ENCODE assay signal across 21 mouse cellular contexts in the genomic region with DNA sequence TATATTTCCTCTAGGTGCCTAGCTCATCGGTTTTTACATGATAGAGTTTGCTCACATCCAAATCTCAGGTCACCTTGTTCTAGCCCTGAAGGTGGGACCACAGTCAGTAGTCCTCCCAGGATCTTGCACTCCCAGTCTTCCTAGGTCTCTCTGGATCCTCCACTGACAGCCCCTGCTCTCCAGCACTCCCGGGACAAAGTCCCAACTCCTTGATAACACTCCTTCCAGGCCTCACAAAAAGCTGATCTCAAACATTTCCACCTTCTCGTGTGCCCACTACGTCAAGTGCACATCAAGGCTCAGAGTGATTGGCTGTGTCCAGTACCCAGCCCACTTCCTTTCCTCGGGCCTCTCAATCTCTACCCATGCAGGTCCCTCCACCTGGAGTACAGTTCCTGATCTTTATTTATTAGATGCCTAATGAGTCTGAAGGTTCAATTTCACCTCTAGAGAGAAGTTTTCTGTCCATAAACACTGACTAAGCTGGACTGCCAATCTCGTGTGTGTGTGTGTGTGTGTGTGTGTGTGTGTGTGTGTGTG. TPM values are rescaled to one million over a fixed set of nuclear protein-coding genes. Genes with fewer than 3 reads are reported as not detected.
"Had no signal": no experiment of that assay in that cellular context is flagged by ENCODE, and none has a peak within 500 bp of the region (broad histone marks: within the 10 kb centered on the region; RNA-seq: fewer than 3 reads in every experiment).

No protein-coding gene starts in this region.

- H3K27me3 ChIP-seq: liver, embryonic 12.5 days; lung, embryonic 15.5 days; megakaryocyte, embryonic 14.5 days; midbrain, embryonic 13.5 days; midbrain, embryonic 15.5 days; neural tube, embryonic 12.5 days; stomach, embryonic 15.5 days had no signal

- H3K36me3 ChIP-seq: liver, embryonic 12.5 days; lung, embryonic 15.5 days; midbrain, embryonic 13.5 days; midbrain, embryonic 15.5 days; neural tube, embryonic 12.5 days; stomach, embryonic 15.5 days had no signal

- H3K4me1 ChIP-seq: midbrain, embryonic 15.5 days had no signal

- H3K4me3 ChIP-seq: liver, embryonic 12.5 days; lung, embryonic 15.5 days; megakaryocyte, embryonic 14.5 days; midbrain, embryonic 13.5 days; midbrain, embryonic 15.5 days; neural tube, embryonic 12.5 days; stomach, embryonic 15.5 days had no signal

- H3K27ac ChIP-seq: liver, embryonic 12.5 days; liver, embryonic 14.5 days; lung, embryonic 15.5 days; macrophage; midbrain, embryonic 13.5 days; midbrain, embryonic 15.5 days; neural tube, embryonic 12.5 days; stomach, embryonic 15.5 days; stomach, postnatal 0 days had no signal

- H3K9me3 ChIP-seq: liver, embryonic 12.5 days; lung, embryonic 15.5 days; megakaryocyte, embryonic 14.5 days; midbrain, embryonic 13.5 days; midbrain, embryonic 15.5 days; neural tube, embryonic 12.5 days; stomach, embryonic 15.5 days had no signal

- H3K4me2 ChIP-seq: liver, embryonic 12.5 days; lung, embryonic 15.5 days; midbrain, embryonic 11.5 days; midbrain, embryonic 13.5 days; midbrain, embryonic 15.5 days; neural tube, embryonic 12.5 days; stomach, embryonic 15.5 days had no signal

- H3K9ac ChIP-seq: liver, embryonic 12.5 days; liver, embryonic 14.5 days; lung, embryonic 15.5 days; midbrain, embryonic 13.5 days; midbrain, embryonic 15.5 days; neural tube, embryonic 12.5 days; stomach, embryonic 15.5 days had no signal

- ATAC-seq: liver, embryonic 12.5 days; lung, postnatal 0 days; midbrain, embryonic 13.5 days; midbrain, embryonic 15.5 days had no signal

- DNase-seq: lung, adult 18-20 months; lung, postnatal 14 days; lung, postnatal 36 days; right cerebral cortex, postnatal 25 days; right cerebral cortex, postnatal 4 days; thymus, adult 2 months; thymus, postnatal 14 days; thymus, postnatal 4 days had no signal

RNA-seq across cellular contexts. Expression of gene Gm826, which starts 8.8 kb away (rescaled TPM):
- polyA plus RNA-seq: midbrain, embryonic 11.5 days; midbrain, embryonic 13.5 days; midbrain, embryonic 15.5 days; neural tube, embryonic 14.5 days; stomach, postnatal 0 days had no signal
